Mouse (Mus musculus): ENCODE data around the gene Dennd1a. TPM values are rescaled to one million over a fixed set of nuclear protein-coding genes. Genes with fewer than 3 reads are reported as not detected.
A peak's percentile ranks its signal among the peaks of the same experiment; 100 is the strongest.

Gene Dennd1a
- polyA plus RNA-seq, 1 experiment from 2014 or later = 30.3 TPM

GRCm38 (mm10) chr2:37856955-37857354 lies 430.2 kb downstream of the Dennd1a start:
- ATAC-seq (no peak), DNase-seq (ENCODE audit: low read depth, low spot score) (no peak)
- ChIA-PET POLR2A (no interaction called here), CTCF (interaction anchor here (1.2 kb wide), 1 partner anchor 25 kb away, joined by 3 read pairs; no protein-coding TSS in a partner anchor)
- in situ Hi-C loops (cut with MboI; ENCODE audit: low pct_unique_long_range_greater_than_20kb) = no loop called here
- TF ChIP-seq CTCF (IDR thresholded peaks at IDR 0.05) = no peak
- H3K27me3 ChIP-seq = no peaks in the 10 kb centered on the region

- in situ Hi-C loops (cut with MboI; ENCODE audit: low pct_unique_long_range_greater_than_20kb) = no loop called here
- DNase-seq (ENCODE audit: low read depth, low spot score) = no peak
- no peaks in the 10 kb centered on the region for H3K27me3 ChIP-seq
- TF ChIP-seq CTCF (IDR thresholded peaks at IDR 0.05) = no peak
- no peak for ATAC-seq
- ChIA-PET POLR2A (no interaction called here), CTCF (no interaction called here)
Observed at GRCm38 (mm10) chr2:37855226-37855625, 432.0 kb downstream of the Dennd1a start.

GRCm38 (mm10) chr2:37853878-37854435 lies 433.2 kb downstream of the Dennd1a start:
- no peak for ATAC-seq

DNA sequence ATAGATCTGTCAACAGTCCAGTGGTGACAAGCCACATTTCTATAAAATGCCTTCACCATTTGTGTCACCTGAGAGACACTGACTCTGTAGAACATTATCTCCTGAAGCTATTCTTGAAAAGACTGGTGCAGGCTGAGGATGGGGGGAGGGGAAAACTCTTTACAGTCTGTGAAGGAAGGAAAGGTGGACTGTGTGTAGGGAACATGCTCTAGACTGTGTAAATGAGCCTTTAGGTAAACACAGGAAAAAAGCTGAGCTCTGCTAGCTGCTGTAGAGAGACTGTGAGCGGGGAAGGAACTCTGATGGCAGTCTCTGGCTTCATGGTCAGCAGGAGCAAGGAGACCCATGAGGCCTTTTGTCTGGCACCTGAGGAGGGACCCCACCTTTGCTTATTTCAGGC lies 436.6 kb downstream of the Dennd1a start:
- TF ChIP-seq CTCF (IDR thresholded peaks at IDR 0.05) = no peak
- DNase-seq (ENCODE audit: low read depth, low spot score) = no peak
- in situ Hi-C loops (cut with MboI; ENCODE audit: low pct_unique_long_range_greater_than_20kb) = no loop called here
- ATAC-seq = no peak
- ChIA-PET POLR2A (no interaction called here), CTCF (interaction anchor here (1.0 kb wide), 1 partner anchor 10 kb away, joined by 3 read pairs; no protein-coding TSS in a partner anchor)
- H3K27me3 ChIP-seq = no peaks in the 10 kb centered on the region

More at GRCm38 (mm10) chr2:37853878-37854435, 433.2 kb downstream of the Dennd1a start:
- in situ Hi-C loops (cut with MboI; ENCODE audit: low pct_unique_long_range_greater_than_20kb) = no loop called here
- ChIA-PET POLR2A (no interaction called here), CTCF (no interaction called here)
- TF ChIP-seq CTCF (IDR thresholded peaks at IDR 0.05) = no peak
- DNase-seq (ENCODE audit: low read depth, low spot score) = no peak
- no peaks in the 10 kb centered on the region for H3K27me3 ChIP-seq

DNA sequence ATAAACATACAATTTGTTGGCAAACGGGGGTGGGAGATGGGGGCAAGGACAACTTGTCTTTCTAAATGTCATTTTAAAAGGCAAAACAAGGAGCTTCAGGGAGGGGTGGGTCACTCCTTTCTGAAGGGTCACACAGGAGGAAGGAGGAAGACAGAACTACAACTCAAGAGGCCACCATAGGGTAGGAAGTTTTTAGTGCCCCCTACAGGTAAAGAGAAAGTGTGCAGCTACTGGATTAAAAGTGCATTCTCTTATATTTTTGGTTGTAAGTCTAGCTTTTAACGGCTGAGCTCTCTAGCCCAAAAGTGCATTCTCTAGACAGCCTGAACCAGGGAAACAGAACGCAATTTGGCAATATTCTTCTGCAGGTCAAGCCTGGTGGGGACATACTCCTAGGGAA lies 437.8 kb downstream of the Dennd1a start:
- ATAC-seq (no peak), DNase-seq (ENCODE audit: low read depth, low spot score) (no peak)
- H3K27me3 ChIP-seq = no peaks in the 10 kb centered on the region
- peak; percentile 42 for TF ChIP-seq CTCF (IDR thresholded peaks at IDR 0.05)
- POLR2A ChIA-PET = interaction anchor here (0.5 to 0.6 kb wide), 2 partner anchors 28 to 190 kb away, joined by 3 to 4 read pairs; no protein-coding TSS in a partner anchor
- CTCF ChIA-PET = interaction anchor here (0.7 to 1.4 kb wide), 3 partner anchors 9 to 12 kb away, joined by 3 to 4 read pairs (median 4); no protein-coding TSS in a partner anchor
- in situ Hi-C loops (cut with MboI; ENCODE audit: low pct_unique_long_range_greater_than_20kb) = no loop called here

- no peak for ATAC-seq
- no peaks in the 10 kb centered on the region for H3K27me3 ChIP-seq
- ChIA-PET CTCF (interaction anchor here (1.5 kb wide), 1 partner anchor 16 kb away, joined by 4 read pairs; no protein-coding TSS in a partner anchor), POLR2A (interaction anchor here (0.6 kb wide), 1 partner anchor 108 kb away, joined by 3 read pairs; no protein-coding TSS in a partner anchor)
- TF ChIP-seq CTCF (IDR thresholded peaks at IDR 0.05) = no peak
- no peak for DNase-seq (ENCODE audit: low read depth, low spot score)
- in situ Hi-C loops (cut with MboI; ENCODE audit: low pct_unique_long_range_greater_than_20kb) = no loop called here
Observed at GRCm38 (mm10) chr2:37842719-37843118, 444.5 kb downstream of the Dennd1a start.

DNA sequence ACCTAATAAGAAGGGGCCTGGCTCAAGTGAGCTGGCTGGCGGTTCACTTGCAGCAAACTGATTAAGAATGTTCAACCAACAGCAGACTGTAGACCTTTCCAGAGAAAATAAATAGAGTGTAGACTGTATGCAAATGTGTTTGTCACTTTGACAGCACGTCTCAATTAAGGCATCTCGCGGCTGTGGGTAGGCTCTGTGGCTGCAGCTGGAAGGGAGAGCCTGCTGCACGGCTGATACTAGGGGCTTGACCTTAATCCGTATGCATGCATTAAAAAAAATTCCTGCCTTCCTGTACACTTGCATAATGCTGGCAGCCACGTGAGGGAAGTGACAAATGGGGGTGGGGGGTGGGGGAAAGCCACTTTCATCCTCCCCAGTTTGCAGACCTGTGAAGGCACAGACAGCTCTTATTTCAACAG lies 445.0 kb downstream of the Dennd1a start:
- POLR2A ChIA-PET = interaction anchor here (0.6 to 0.7 kb wide), 2 partner anchors 11 to 108 kb away, joined by 3 read pairs; no protein-coding TSS in a partner anchor
- in situ Hi-C loops (cut with MboI; ENCODE audit: low pct_unique_long_range_greater_than_20kb) = no loop called here
- ATAC-seq (no peak), DNase-seq (ENCODE audit: low read depth, low spot score) (no peak)
- CTCF ChIA-PET = no interaction called here
- no peaks in the 10 kb centered on the region for H3K27me3 ChIP-seq
- no peak for TF ChIP-seq CTCF (IDR thresholded peaks at IDR 0.05)

GRCm38 (mm10) chr2:37839922-37840321 lies 447.3 kb downstream of the Dennd1a start:
- in situ Hi-C loops (cut with MboI; ENCODE audit: low pct_unique_long_range_greater_than_20kb) = no loop called here
- ChIA-PET CTCF (no interaction called here), POLR2A (no interaction called here)
- DNase-seq (ENCODE audit: low read depth, low spot score) = no peak
- no peak for TF ChIP-seq CTCF (IDR thresholded peaks at IDR 0.05)
- ATAC-seq = no peak
- no peaks in the 10 kb centered on the region for H3K27me3 ChIP-seq

DNA sequence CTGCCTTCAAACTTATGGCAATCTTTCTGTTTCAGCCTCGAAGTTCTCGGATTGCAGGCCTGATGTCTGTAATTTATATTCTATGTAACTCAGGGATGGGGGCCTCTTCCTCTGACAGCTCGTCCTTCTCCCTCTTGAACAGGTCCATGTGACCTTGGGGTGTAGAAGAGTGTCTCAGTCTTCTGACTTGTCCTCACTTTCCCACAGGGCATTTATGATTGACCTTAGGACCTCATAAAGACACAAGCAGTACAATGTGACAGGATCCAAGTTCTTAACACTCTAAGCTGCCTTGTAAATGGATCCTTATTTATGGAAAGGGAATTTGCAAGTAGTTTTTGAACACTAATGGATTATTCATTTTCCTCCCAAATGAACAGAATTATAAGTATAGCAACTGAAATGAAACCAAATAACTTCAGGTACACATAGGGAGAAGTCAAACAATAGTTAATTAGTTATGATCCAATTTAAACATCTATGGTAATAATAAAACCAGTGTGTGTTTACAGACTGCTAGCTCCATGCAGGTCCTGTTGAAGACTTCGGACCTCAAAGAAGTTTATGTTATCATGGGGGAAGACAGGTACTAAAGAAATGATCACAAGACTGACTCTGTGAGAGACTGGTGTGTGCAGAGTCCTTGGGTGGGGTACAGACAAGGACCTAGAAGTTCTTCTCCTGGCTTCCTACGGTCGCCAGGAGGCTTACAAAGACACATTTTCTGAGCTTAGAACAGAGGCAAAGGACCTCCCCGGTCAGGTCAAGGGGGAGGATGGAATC lies 448.8 kb downstream of the Dennd1a start:
- DNase-seq (ENCODE audit: low read depth, low spot score) = no peak
- CTCF ChIA-PET = interaction anchor here (0.6 to 0.8 kb wide), 2 partner anchors 11 to 547 kb away, joined by 3 read pairs; no protein-coding TSS in a partner anchor

GRCm38 (mm10) chr2:37837542-37837941 lies 449.6 kb downstream of the Dennd1a start:
- in situ Hi-C loops (cut with MboI; ENCODE audit: low pct_unique_long_range_greater_than_20kb) = no loop called here
- DNase-seq (ENCODE audit: low read depth, low spot score) (no peak), ATAC-seq (no peak)
- ChIA-PET CTCF (interaction anchor here (1.1 to 1.2 kb wide), 2 partner anchors 11 kb away, joined by 3 to 4 read pairs; no protein-coding TSS in a partner anchor), POLR2A (no interaction called here)
- TF ChIP-seq CTCF (IDR thresholded peaks at IDR 0.05) = no peak
- H3K27me3 ChIP-seq = no peaks in the 10 kb centered on the region

More for the DNA sequence above, 448.8 kb downstream of the Dennd1a start:
- TF ChIP-seq CTCF (IDR thresholded peaks at IDR 0.05) = no peak
- in situ Hi-C loops (cut with MboI; ENCODE audit: low pct_unique_long_range_greater_than_20kb) = no loop called here
- ATAC-seq = no peak
- POLR2A ChIA-PET = no interaction called here
- no peaks in the 10 kb centered on the region for H3K27me3 ChIP-seq

GRCm38 (mm10) chr2:37836926-37837325 lies 450.3 kb downstream of the Dennd1a start:
- ChIA-PET CTCF (interaction anchor here (1.1 to 1.2 kb wide), 4 partner anchors 11 to 81 kb away, joined by 3 to 4 read pairs (median 4); no protein-coding TSS in a partner anchor), POLR2A (no interaction called here)
- DNase-seq (ENCODE audit: low read depth, low spot score) (no peak), ATAC-seq (no peak)
- TF ChIP-seq CTCF (IDR thresholded peaks at IDR 0.05) = no peak
- in situ Hi-C loops (cut with MboI; ENCODE audit: low pct_unique_long_range_greater_than_20kb) = no loop called here
- H3K27me3 ChIP-seq = no peaks in the 10 kb centered on the region

Data from Patski (cell line).